Mouse (Mus musculus) G1E (cell line): ENCODE data around the gene Mrps26. TPM values are rescaled to one million over a fixed set of nuclear protein-coding genes. Genes with fewer than 3 reads are reported as not detected.
"Not testable (repeated sequence)": the region's sequence is repeated elsewhere in the genome, so short reads cannot be mapped to it uniquely, and the experiment has no call there.

ENCODE experiments used
- ATAC-seq: 2 replicates; pipeline ENCODE4 v1.8.0; 2016; ENCODE audit warnings: mild to moderate bottlenecking; ENCODE audit not compliant: insufficient number of reproducible peaks, poor library complexity, low FRiP score, severe bottlenecking; ENCODE audit errors: extremely low read depth
- DNase-seq: peaks from one replicate; pipeline ENCODE4 v3.0.0; 2012; ENCODE audit warnings: low spot score
- H3K27me3 ChIP-seq: 2 replicates; pipeline ENCODE4 v1.6.1; 2012; ENCODE audit warnings: mild to moderate bottlenecking, low read length, inconsistent platforms; ENCODE audit not compliant: insufficient read depth
- H3K36me3 ChIP-seq: replicated peaks from 2 replicates; pipeline ENCODE3; 2012; ENCODE audit warnings: mild to moderate bottlenecking, inconsistent platforms
- H3K4me1 ChIP-seq: 2 replicates; pipeline ENCODE4 v1.6.1; 2012; ENCODE audit warnings: low read depth, low read length, inconsistent platforms, mixed read lengths; ENCODE audit not compliant: insufficient read depth
- H3K4me3 ChIP-seq: 2 replicates; pipeline ENCODE4 v1.5.1; 2012; ENCODE audit warnings: low read depth, mild to moderate bottlenecking, inconsistent platforms, low read length, moderate library complexity, mixed read lengths
- H3K9me3 ChIP-seq: replicated peaks from 2 replicates; pipeline ENCODE4 v1.6.1; 2012; ENCODE audit warnings: inconsistent platforms
- CTCF ChIP-seq: IDR thresholded peaks from 2 replicates; pipeline ENCODE4 v1.5.1; 2012; ENCODE audit warnings: low read depth, low read length, inconsistent platforms, mixed read lengths
- GATA1 ChIP-seq: IDR thresholded peaks from 2 replicates; pipeline ENCODE4 v1.6.1; 2012; ENCODE audit warnings: borderline replicate concordance, low read length, inconsistent platforms, mixed read lengths
- GATA2 ChIP-seq: IDR thresholded peaks from 2 replicates; pipeline ENCODE4 v1.6.1; 2012; ENCODE audit warnings: low read depth, low read length, inconsistent platforms, borderline replicate concordance
- POLR2AphosphoS5 ChIP-seq: IDR thresholded peaks from 2 replicates; pipeline ENCODE4 v1.6.1; 2012; ENCODE audit warnings: low read depth, low read length, inconsistent platforms; ENCODE audit not compliant: insufficient replicate concordance
- TAL1 ChIP-seq: conservative IDR thresholded peaks from 2 replicates; pipeline ENCODE4 v1.6.1; 2012; ENCODE audit warnings: low read depth, low read length, inconsistent platforms, mixed read lengths
- polyA plus RNA-seq: library from polyadenylated mRNA; stranded (reverse); fragments of >175 nt; gene quantifications from 2 replicates; pipeline ENCODE4 v1.2.3, GENCODE M21; 2012
- total RNA-seq, 2 experiments: library from RNA; stranded (forward) in 1 of 2; stranded (reverse) in 1 of 2; fragments of 200-1000 nt in 1 of 2; fragments of >200 nt in 1 of 2; fragmentation: Nextera tagmentation in 1 of 2; gene quantifications; 2 replicates each; pipeline ENCODE4 v1.2.3; 2014 to 2017

The Mrps26 gene
- 75.7 and 93.8 TPM in 2 replicates for total RNA-seq (2014; fragmentation: Nextera tagmentation)
- total RNA-seq (2017), result 60.6 and 79.2 TPM in 2 replicates
- polyA plus RNA-seq, result 144 and 187 TPM in 2 replicates

- H3K36me3 ChIP-seq, result peaks cover 49% of the 10 kb centered on the region
- TF ChIP-seq GATA1 (no peak), CTCF (no peak), GATA2 (no peak), TAL1 (no peak), POLR2AphosphoS5 (no peak)
- peak; percentile 99 for DNase-seq
- H3K27me3 ChIP-seq, result no peaks in the 10 kb centered on the region
- no peaks in the 10 kb centered on the region for H3K9me3 ChIP-seq
- peak; percentile 100 for ATAC-seq
- H3K4me1 ChIP-seq, result peaks cover 33% of the 10 kb centered on the region
- H3K4me3 ChIP-seq, result peak within 1 kb of the TSS; percentile 97
These were observed at the start of gene Mrps26 for GRCm38 (mm10) chr2:130563212-130564055. Gene Mrps26, plus strand, starts transcription at chr2:130563742.

- peaks cover 78% of the 10 kb centered on the region for H3K36me3 ChIP-seq
These were observed 49.6 kb upstream of the Mrps26 start for GRCm38 (mm10) chr2:130513907-130514306.

GRCm38 (mm10) chr2:130515791-130516190, 47.8 kb upstream of the Mrps26 start:
- ATAC-seq, result no peak
- Histone ChIP-seq H3K36me3 (peaks cover 81% of the 10 kb centered on the region), H3K9me3 (no peaks in the 10 kb centered on the region), H3K27me3 (no peaks in the 10 kb centered on the region), H3K4me3 (no peak overlapping the region), H3K4me1 (no peaks in the 10 kb centered on the region)
- TF ChIP-seq GATA2 (no peak), TAL1 (no peak), CTCF (no peak)
- DNase-seq, result no peak

More at GRCm38 (mm10) chr2:130513907-130514306, 49.6 kb upstream of the Mrps26 start:
- TF ChIP-seq TAL1, result no peak
- no peak for TF ChIP-seq CTCF
- no peak for TF ChIP-seq GATA1
- no peak for TF ChIP-seq GATA2
- no peak for TF ChIP-seq POLR2AphosphoS5
- H3K4me3 ChIP-seq, result no peak overlapping the region
- ATAC-seq (no peak), DNase-seq (no peak)
- H3K4me1 ChIP-seq, result no peaks in the 10 kb centered on the region
- H3K9me3 ChIP-seq, result peaks cover 5% of the 10 kb centered on the region
- no peaks in the 10 kb centered on the region for H3K27me3 ChIP-seq

GRCm38 (mm10) chr2:130521927-130522326, 41.6 kb upstream of the Mrps26 start:
- TF ChIP-seq GATA2 (no peak), TAL1 (no peak), GATA1 (no peak), CTCF (no peak), POLR2AphosphoS5 (no peak)
- no peak for DNase-seq
- no peaks in the 10 kb centered on the region for H3K27me3 ChIP-seq
- ATAC-seq, result no peak
- no peaks in the 10 kb centered on the region for H3K9me3 ChIP-seq
- H3K36me3 ChIP-seq, result peaks cover 89% of the 10 kb centered on the region
- peaks cover 4% of the 10 kb centered on the region for H3K4me1 ChIP-seq
- no peak overlapping the region for H3K4me3 ChIP-seq

- peaks cover 85% of the 10 kb centered on the region for H3K36me3 ChIP-seq
- H3K27me3 ChIP-seq, H3K4me3 ChIP-seq, H3K4me1 ChIP-seq, H3K9me3 ChIP-seq: not testable (repeated sequence)
- ATAC-seq (peak; percentile 73), DNase-seq (peak; percentile 12)
These were observed 38.1 kb upstream of the Mrps26 start for GRCm38 (mm10) chr2:130525480-130525879.

- H3K36me3 ChIP-seq, result peaks cover 80% of the 10 kb centered on the region
- H3K4me3 ChIP-seq, result no peak overlapping the region
- no peak for TF ChIP-seq TAL1
- no peak for TF ChIP-seq GATA2
- TF ChIP-seq POLR2AphosphoS5, result no peak
- TF ChIP-seq GATA1, result no peak
- TF ChIP-seq CTCF, result no peak
- H3K27me3 ChIP-seq, result no peaks in the 10 kb centered on the region
- H3K4me1 ChIP-seq, result peaks cover 4% of the 10 kb centered on the region
- ATAC-seq (no peak), DNase-seq (no peak)
- H3K9me3 ChIP-seq, result no peaks in the 10 kb centered on the region
These were observed 35.1 kb upstream of the Mrps26 start for GRCm38 (mm10) chr2:130528457-130528856.

GRCm38 (mm10) chr2:130529290-130529689, 34.3 kb upstream of the Mrps26 start:
- Histone ChIP-seq H3K9me3 (no peaks in the 10 kb centered on the region), H3K36me3 (peaks cover 79% of the 10 kb centered on the region), H3K4me1 (peaks cover 4% of the 10 kb centered on the region), H3K4me3 (no peak overlapping the region), H3K27me3 (no peaks in the 10 kb centered on the region)
- ATAC-seq, result no peak
- TF ChIP-seq CTCF (no peak), GATA1 (no peak), GATA2 (no peak), POLR2AphosphoS5 (no peak)
- DNase-seq, result no peak
